In the genomic region with DNA sequence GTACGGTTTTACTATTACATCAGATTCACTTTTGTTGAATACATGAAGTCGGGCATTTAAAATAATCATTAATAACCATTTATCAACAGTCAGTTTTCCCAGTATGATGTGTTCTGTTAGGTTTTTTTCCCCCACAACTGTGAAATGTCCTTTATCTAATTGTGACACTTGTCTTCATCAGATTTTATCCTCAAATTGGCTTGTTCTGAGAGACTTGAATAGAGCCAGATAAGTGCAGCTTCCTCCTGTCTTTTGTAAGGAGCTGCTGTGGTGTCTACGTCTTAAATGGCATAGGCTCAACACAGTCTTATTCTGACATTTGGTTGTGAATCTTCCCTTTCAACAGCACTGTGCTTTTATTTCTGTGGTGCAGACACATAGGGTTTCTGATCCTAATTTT, we compare ENCODE assay signal across 20 mouse cellular contexts.
DNase-seq lines count a peak whose midpoint lies in the region; ATAC-seq and TF ChIP-seq lines count a peak whose summit lies in the region.
"Had no signal": no experiment of that assay in that cellular context is flagged by ENCODE, and none has a peak within 500 bp of the region (broad histone marks: within the 10 kb centered on the region; RNA-seq: fewer than 3 reads in every experiment).

No protein-coding gene starts in this region.

- no peaks in the 10 kb centered on the region for H3K27me3 ChIP-seq in G1E (ENCODE audit: insufficient read depth, low read length)
- H3K27me3 ChIP-seq in MEL (ENCODE audit: control insufficient read depth in 1 of 2, insufficient read depth in 2 of 2, low read length in 2 of 2): no peaks in the 10 kb centered on the region
- H3K27me3 ChIP-seq: CH12.LX had no signal

- H3K79me2 ChIP-seq in MEL (ENCODE audit: control insufficient read depth, insufficient read depth, low read length, poor library complexity): no peaks in the 10 kb centered on the region

- no peak for DNase-seq in G1E (ENCODE audit: low spot score)
- peak; percentile 74 for DNase-seq in MEL (ENCODE audit: low read depth, low spot score)
- DNase-seq in lung, adult 2 months: no peak
- DNase-seq: adrenal gland, adult 2 months; adrenal gland, adult 8-10 months; adrenal gland, postnatal 10 days; adrenal gland, postnatal 14 days; adrenal gland, postnatal 25 days; adrenal gland, postnatal 36 days; B cell, adult 2 months; cerebellum, adult 11 months; cerebellum, adult 11-12 months; cerebellum, adult 18-20 months; cerebellum, adult 2 months; cerebellum, adult 8-10 months; cerebellum, adult 9-10 months had no signal

- TF ChIP-seq CTCF in G1E (IDR thresholded peaks at IDR 0.05; ENCODE audit: low read depth, low read length) (no peak), MEL (IDR thresholded peaks at IDR 0.05 in 2 of 3, conservative IDR thresholded peaks at IDR 0.05 in 1 of 3; ENCODE audit: control insufficient read depth in 1 of 3, insufficient read depth in 1 of 3, low read depth in 2 of 3, low read length in 3 of 3, poor library complexity in 1 of 3, severe bottlenecking in 1 of 3) (no peak)
- no peak for TF ChIP-seq CTCF in lung, adult 2 months (IDR thresholded peaks at IDR 0.05; ENCODE audit: insufficient read depth, low read length)

- no peaks in the 10 kb centered on the region for H3K36me3 ChIP-seq in G1E (replicated peaks)
- peaks cover 0 to 10% of the 10 kb centered on the region in 2 experiments; a peak in 2 of 4 replicates for H3K36me3 ChIP-seq in MEL (ENCODE audit: control insufficient read depth in 1 of 2, insufficient read depth in 2 of 2, low read length in 2 of 2)

- H3K4me3 ChIP-seq in G1E (ENCODE audit: low read depth, low read length) (no peak overlapping the region), MEL (ENCODE audit: control insufficient read depth in 1 of 2, insufficient read depth in 1 of 2, low read depth in 2 of 2, low read length in 2 of 2) (peak overlapping the region; percentile 9 to 52; a peak in 3 of 4 replicates)
- no peak overlapping the region for H3K4me3 ChIP-seq in lung, adult 2 months (replicated peaks; ENCODE audit: extremely low read depth, low read depth, low read length)

- H3K4me1 ChIP-seq in G1E (ENCODE audit: insufficient read depth, low read depth, low read length) (peaks cover 5% of the 10 kb centered on the region; the same call in 1 of the 2 replicates), MEL (ENCODE audit: control insufficient read depth in 1 of 2, insufficient read depth in 2 of 2, low read length in 2 of 2) (peaks cover 6 to 11% of the 10 kb centered on the region in 2 experiments; a peak in 3 of 4 replicates)
- H3K4me1 ChIP-seq in lung, adult 2 months (ENCODE audit: control insufficient read depth, insufficient read depth, low read length): no peaks in the 10 kb centered on the region

- no peak for TF ChIP-seq POLR2A in MEL (IDR thresholded peaks at IDR 0.05; ENCODE audit: control insufficient read depth in 1 of 2, insufficient read depth in 1 of 2, low read depth in 1 of 2, low read length in 2 of 2, poor library complexity in 1 of 2)
- TF ChIP-seq POLR2A in lung, adult 2 months (IDR thresholded peaks at IDR 0.05; ENCODE audit: borderline replicate concordance, extremely low read depth, low read depth, low read length): no peak

- peak; percentile 93 to 95 for TF ChIP-seq EP300 in MEL (IDR thresholded peaks at IDR 0.05; ENCODE audit: low read depth in 1 of 2, low read length in 2 of 2)

- peak overlapping the region; percentile 22; the same call in 1 of the 2 replicates for H3K9ac ChIP-seq in MEL (ENCODE audit: control insufficient read depth, low read depth, low read length, poor library complexity, severe bottlenecking)

- ATAC-seq in G1E (ENCODE audit: extremely low read depth, insufficient number of reproducible peaks, low FRiP score, poor library complexity, severe bottlenecking): peak; percentile 65
- ATAC-seq in CD4-positive, CD25-positive, alpha-beta regulatory T cell, adult 4 months: no peak
- ATAC-seq: activated CD4-positive, CD25-positive, alpha-beta regulatory T cell, adult 4 months; Patski had no signal

- WGBS in lung, adult 2 months: 64% methylated on average over 3 of the region's 3 CpGs

- H3K27ac ChIP-seq in MEL (ENCODE audit: control insufficient read depth, low read depth, low read length): peak overlapping the region; percentile 73

- no peak for TF ChIP-seq RAD21 in MEL (IDR thresholded peaks at IDR 0.05; ENCODE audit: low read depth, low read length)

- H3K9me3 ChIP-seq in G1E (replicated peaks): no peaks in the 10 kb centered on the region
- H3K9me3 ChIP-seq in MEL (replicated peaks; ENCODE audit: insufficient read depth, low read length): no peaks in the 10 kb centered on the region

TF ChIP-seq in MEL, 35 proteins besides CTCF, POLR2A, EP300 and RAD21:
- TF ChIP-seq MYB (IDR thresholded peaks at IDR 0.05; ENCODE audit: low read depth, low read length) (peak; percentile 50; the same call in 1 of the 2 replicates), GABPA (IDR thresholded peaks at IDR 0.05; ENCODE audit: low read depth, low read length) (no peak), ZNF384 (IDR thresholded peaks at IDR 0.05; ENCODE audit: low read depth, low read length) (peak; percentile 85), TCF12 (IDR thresholded peaks at IDR 0.05; ENCODE audit: low read depth, low read length) (peak; percentile 96), SIN3A (IDR thresholded peaks at IDR 0.05; ENCODE audit: low read length) (peak; percentile 66; the same call in 1 of the 2 replicates), CHD1 (IDR thresholded peaks at IDR 0.05; ENCODE audit: low read depth, low read length) (0 out of 2 replicates have a peak, but pooled peaks have one; percentile 18), RCOR1 (IDR thresholded peaks at IDR 0.05; ENCODE audit: low read depth, low read length) (peak; percentile 76), CHD2 (IDR thresholded peaks at IDR 0.05; ENCODE audit: low read length) (no peak), GATA1 (IDR thresholded peaks at IDR 0.05; ENCODE audit: low read depth, low read length) (peak; percentile 91), BHLHE40 (IDR thresholded peaks at IDR 0.05; ENCODE audit: borderline replicate concordance, low read depth, low read length) (no peak), POLR2AphosphoS2 (IDR thresholded peaks at IDR 0.05; ENCODE audit: low read length) (no peak), ELF1 (IDR thresholded peaks at IDR 0.05; ENCODE audit: low read depth, low read length) (no peak), ETS1 (IDR thresholded peaks at IDR 0.05; ENCODE audit: low read depth, low read length) (peak; percentile 88), TBP (IDR thresholded peaks at IDR 0.05; ENCODE audit: low read depth, low read length) (no peak)

Comparison
In these comparisons a context has a peak if more than half of its experiments do, and no peak if none do; other contexts are left out.
1. H3K4me3 ChIP-seq: peak in MEL (2 of 2); none in G1E (single experiment) and lung, adult 2 months (single experiment).